Comparison of ENCODE assay signal across 5 mouse cellular contexts in genomic region chr9:88712164-88712749, GRCm38 (mm10). TPM values are rescaled to one million over a fixed set of nuclear protein-coding genes. Genes with fewer than 3 reads are reported as not detected.
"Had no signal": no experiment of that assay in that cellular context is flagged by ENCODE, and none has a peak within 500 bp of the region (broad histone marks: within the 10 kb centered on the region; RNA-seq: fewer than 3 reads in every experiment).

No protein-coding gene starts in this region.

RNA-seq across cellular contexts. Expression of gene Bcl2a1d, which starts 19.5 kb away (rescaled TPM):
- total RNA-seq: hindbrain, postnatal 0 days; layer of hippocampus, adult 18-20 months had no signal
- polyA plus RNA-seq: hindbrain, embryonic 13.5 days; midbrain, embryonic 12.5 days; midbrain, embryonic 16.5 days had no signal
